Mouse (Mus musculus) intestine, embryonic 14.5 days (tissue): ENCODE measurements at regions not wholly inside any gene's neighbourhood (a gene's known extent, or its start where the extent isn't known, plus 50 kb on each side); places are given as distances from the start of the nearest gene placed in this dataset.

Experiments
- ATAC-seq: fragments of 200-750 bp; cut with Nextera tagmentation; replicated peaks from 2 replicates; pipeline ENCODE4 v1.8.0; 2017; ENCODE audit warnings: low read depth, moderate number of reproducible peaks, moderate TSS enrichment, moderate library complexity; ENCODE audit not compliant: low FRiP score, low TSS enrichment
- DNase-seq: peaks from one replicate; pipeline ENCODE4 v3.0.0-alpha.2; 2018; ENCODE audit warnings: low spot score
- H3K27ac ChIP-seq: fragments of 300-500 bp; sonication (generic); 2 replicates; pipeline ENCODE4 v1.5.1; 2014; ENCODE audit warnings: low read depth, mild to moderate bottlenecking, control low read depth
- H3K27me3 ChIP-seq: fragments of 300-500 bp; sonication (generic); replicated peaks from 2 replicates; pipeline ENCODE4 v1.6.1; 2014; ENCODE audit warnings: low read length, control low read depth; ENCODE audit not compliant: control insufficient read depth, insufficient read depth
- H3K36me3 ChIP-seq: fragments of 300-500 bp; sonication (generic); 2 replicates; pipeline ENCODE4 v1.6.1; 2014; ENCODE audit warnings: low read length, control low read depth; ENCODE audit not compliant: control insufficient read depth, insufficient read depth
- H3K4me1 ChIP-seq: fragments of 300-500 bp; sonication (generic); replicated peaks from 2 replicates; pipeline ENCODE4 v1.6.1; 2014; ENCODE audit warnings: low read length, control low read depth, mixed read lengths; ENCODE audit not compliant: control insufficient read depth, insufficient read depth
- H3K4me2 ChIP-seq: fragments of 300-500 bp; sonication (generic); 2 replicates; pipeline ENCODE4 v1.6.1; 2014; ENCODE audit warnings: low read length
- H3K4me3 ChIP-seq: fragments of 300-500 bp; sonication (generic); 2 replicates; pipeline ENCODE4 v1.5.1; 2014; ENCODE audit warnings: low read depth, low read length, control low read depth, mixed read lengths
- H3K9ac ChIP-seq: fragments of 300-500 bp; sonication (generic); 2 replicates; pipeline ENCODE4 v1.6.1; 2014; ENCODE audit warnings: mild to moderate bottlenecking, low read length
- H3K9me3 ChIP-seq: fragments of 300-500 bp; sonication (generic); 2 replicates; pipeline ENCODE4 v1.6.1; 2016; ENCODE audit warnings: low read length, control low read depth; ENCODE audit not compliant: control insufficient read depth
- WGBS: fragments of 180-500 bp; shearing (Covaris S2); extraction: QIAGEN DNeasy Blood & Tissue Kit; methylation state at CpG from one replicate; pipeline ENCODE4 v1.1.7; 2014; 5-methylcytosine and 5-hydroxymethylcytosine counted together

GRCm38 (mm10) chr14:57224381-57224780 lies 91.0 kb upstream of the Gjb6 start:
- no peaks in the 10 kb centered on the region for H3K36me3 ChIP-seq
- H3K9ac ChIP-seq, result no peak overlapping the region
- ATAC-seq, result no peak
- peak; percentile 46 for DNase-seq
- no peak overlapping the region for H3K4me2 ChIP-seq
- H3K9me3 ChIP-seq, result no peaks in the 10 kb centered on the region
- no peak overlapping the region for H3K27ac ChIP-seq
- H3K27me3 ChIP-seq, result no peaks in the 10 kb centered on the region
- no peaks in the 10 kb centered on the region for H3K4me1 ChIP-seq
- no peak overlapping the region for H3K4me3 ChIP-seq
- WGBS, result 50% methylated on average over 6 of the region's 6 CpGs

GRCm38 (mm10) chr14:57220343-57220742 lies 86.9 kb upstream of the Gjb6 start:
- Histone ChIP-seq H3K9ac (no peak overlapping the region), H3K4me3 (no peak overlapping the region), H3K4me1 (no peaks in the 10 kb centered on the region), H3K4me2 (no peak overlapping the region), H3K27ac (no peak overlapping the region), H3K9me3 (no peaks in the 10 kb centered on the region), H3K27me3 (no peaks in the 10 kb centered on the region), H3K36me3 (no peaks in the 10 kb centered on the region)
- 92% methylated on average over 4 of the region's 4 CpGs for WGBS
- DNase-seq (no peak), ATAC-seq (no peak)

DNA sequence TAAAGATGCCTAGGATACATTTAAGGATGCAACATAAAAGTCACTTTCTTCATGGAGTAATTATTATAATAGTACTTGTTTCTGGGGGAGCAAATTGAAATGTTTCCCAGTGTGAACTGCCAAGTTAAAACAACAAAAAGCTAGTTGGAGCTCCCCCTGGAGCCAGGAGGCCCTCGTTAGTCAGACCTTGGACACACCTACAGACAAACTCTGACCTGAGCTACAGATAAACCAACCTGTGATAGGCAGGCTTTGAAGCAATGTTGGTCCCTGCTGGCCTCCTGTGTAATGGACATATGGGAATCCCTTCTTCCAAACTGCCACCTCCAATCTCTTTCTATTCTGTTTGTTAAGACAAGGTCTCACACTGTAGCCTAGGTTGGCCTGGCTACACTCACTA lies 86.2 kb upstream of the Gjb6 start:
- Histone ChIP-seq H3K9ac (no peak overlapping the region), H3K4me2 (no peak overlapping the region), H3K4me1 (no peaks in the 10 kb centered on the region), H3K27me3 (no peaks in the 10 kb centered on the region), H3K9me3 (no peaks in the 10 kb centered on the region), H3K27ac (no peak overlapping the region), H3K4me3 (no peak overlapping the region), H3K36me3 (no peaks in the 10 kb centered on the region)
- WGBS, result 60% methylated on average over 1 of the region's 1 CpGs
- no peak for DNase-seq
- no peak for ATAC-seq

GRCm38 (mm10) chr14:57219097-57219618 lies 85.7 kb upstream of the Gjb6 start:
- ATAC-seq (no peak), DNase-seq (no peak)
- Histone ChIP-seq H3K9me3 (no peaks in the 10 kb centered on the region), H3K9ac (no peak overlapping the region), H3K4me2 (no peak overlapping the region), H3K4me1 (no peaks in the 10 kb centered on the region), H3K36me3 (no peaks in the 10 kb centered on the region), H3K4me3 (no peak overlapping the region), H3K27me3 (no peaks in the 10 kb centered on the region), H3K27ac (no peak overlapping the region)
- WGBS, result 75% methylated on average over 4 of the region's 4 CpGs

DNA sequence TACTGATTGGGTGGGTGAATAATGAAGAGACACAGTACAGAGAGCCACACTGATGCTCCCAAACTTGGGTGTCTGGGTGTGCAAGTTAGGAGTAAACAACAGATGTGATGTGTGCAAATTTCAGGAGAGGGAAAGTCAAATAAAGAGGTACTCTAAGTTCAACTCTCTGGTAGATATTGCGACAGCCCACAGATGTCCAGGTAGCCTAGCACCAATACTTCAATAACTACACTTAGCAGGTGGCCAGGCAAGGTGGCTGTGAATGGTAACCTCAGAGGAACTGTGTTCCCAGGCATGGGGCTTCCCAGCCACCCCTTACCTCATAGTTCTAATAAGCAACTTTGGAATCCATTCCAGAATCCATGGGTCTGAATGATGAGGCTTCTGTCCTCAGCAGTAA lies 54.4 kb upstream of the Gjb6 start:
- H3K27ac ChIP-seq, result no peak overlapping the region
- no peaks in the 10 kb centered on the region for H3K4me1 ChIP-seq
- no peaks in the 10 kb centered on the region for H3K27me3 ChIP-seq
- 89% methylated on average over 1 of the region's 1 CpGs for WGBS
- no peaks in the 10 kb centered on the region for H3K36me3 ChIP-seq
- no peak for ATAC-seq
- no peak overlapping the region for H3K4me2 ChIP-seq
- no peak for DNase-seq
- H3K9ac ChIP-seq, result no peak overlapping the region
- H3K9me3 ChIP-seq, result no peaks in the 10 kb centered on the region
- H3K4me3 ChIP-seq, result no peak overlapping the region
